ENCODE assay signal across 16 mouse cellular contexts in genomic region chr8:3711646-3712045, GRCm38 (mm10). TPM values are rescaled to one million over a fixed set of nuclear protein-coding genes. Genes with fewer than 3 reads are reported as not detected.
DNase-seq lines count a peak whose midpoint lies in the region; ATAC-seq and TF ChIP-seq lines count a peak whose summit lies in the region.
"Had no signal": no experiment of that assay in that cellular context is flagged by ENCODE, and none has a peak within 500 bp of the region (broad histone marks: within the 10 kb centered on the region; RNA-seq: fewer than 3 reads in every experiment).

No protein-coding gene starts in this region.

- H3K27ac ChIP-seq in lung, embryonic 14.5 days (ENCODE audit: low read depth): no peak overlapping the region
- peak overlapping the region; percentile 79 for H3K27ac ChIP-seq in bone marrow, adult 2 months (ENCODE audit: control insufficient read depth, insufficient read depth, low read depth, low read length, poor library complexity)
- H3K27ac ChIP-seq: hindbrain, embryonic 14.5 days; limb, embryonic 15.5 days; neural tube, embryonic 15.5 days had no signal

- no peaks in the 10 kb centered on the region for H3K27me3 ChIP-seq in lung, embryonic 14.5 days (ENCODE audit: insufficient read depth, low read length)
- H3K27me3 ChIP-seq: limb, embryonic 15.5 days; neural tube, embryonic 15.5 days had no signal

- WGBS in lung, embryonic 14.5 days: 44% methylated on average over 2 of the region's 2 CpGs
- WGBS in lung, adult 2 months: 26% methylated on average over 2 of the region's 2 CpGs
- WGBS in bone marrow, adult 2 months: 2% methylated on average over 2 of the region's 2 CpGs

- TF ChIP-seq POLR2A in lung, adult 2 months (IDR thresholded peaks at IDR 0.05; ENCODE audit: borderline replicate concordance, extremely low read depth, low read depth, low read length): no peak
- no peak for TF ChIP-seq POLR2A in bone marrow, adult 2 months (IDR thresholded peaks at IDR 0.05; ENCODE audit: borderline replicate concordance, control insufficient read depth, low read depth, low read length)

- no peak for ATAC-seq in lung, embryonic 14.5 days (ENCODE audit: insufficient read depth)
- peak; percentile 88 for ATAC-seq in megakaryocyte, adult 5-6 weeks (ENCODE audit: poor library complexity, severe bottlenecking)

- peak; percentile 21 for DNase-seq in lung, embryonic 14.5 days
- DNase-seq in lung, adult 2 months: no peak
- peak; percentile 12 for DNase-seq in CD4-positive helper T cell, adult 2 months (ENCODE audit: low read depth, low spot score)
- no peak for DNase-seq in right cerebral cortex, postnatal 36 days (ENCODE audit: low spot score in 2 of 2)
- DNase-seq in right cerebral cortex, adult 2 months (ENCODE audit: low spot score in 2 of 2): no peak
- DNase-seq: embryo, embryonic 11 days; kidney, adult 8-10 months; midbrain, embryonic 14.5 days; right cerebral cortex, postnatal 4 days had no signal

- no peak overlapping the region for H3K9ac ChIP-seq in lung, embryonic 14.5 days
- H3K9ac ChIP-seq: hindbrain, embryonic 14.5 days; limb, embryonic 15.5 days; neural tube, embryonic 15.5 days had no signal

- no peak overlapping the region for H3K4me2 ChIP-seq in lung, embryonic 14.5 days
- H3K4me2 ChIP-seq: hindbrain, embryonic 14.5 days; limb, embryonic 15.5 days; neural tube, embryonic 15.5 days had no signal

- H3K36me3 ChIP-seq in lung, embryonic 14.5 days (ENCODE audit: insufficient read depth): no peaks in the 10 kb centered on the region
- H3K36me3 ChIP-seq: limb, embryonic 15.5 days; neural tube, embryonic 15.5 days had no signal

- H3K4me1 ChIP-seq in lung, embryonic 14.5 days (ENCODE audit: insufficient read depth): no peaks in the 10 kb centered on the region
- H3K4me1 ChIP-seq in lung, adult 2 months (ENCODE audit: control insufficient read depth, insufficient read depth, low read length): no peaks in the 10 kb centered on the region
- H3K4me1 ChIP-seq in bone marrow, adult 2 months (ENCODE audit: control insufficient read depth, insufficient read depth, low read length): peaks cover 9% of the 10 kb centered on the region
- H3K4me1 ChIP-seq: limb, embryonic 15.5 days; neural tube, embryonic 15.5 days had no signal

- H3K4me3 ChIP-seq in lung, embryonic 14.5 days (ENCODE audit: low read depth, low read length): no peak overlapping the region
- no peak overlapping the region for H3K4me3 ChIP-seq in lung, adult 2 months (replicated peaks; ENCODE audit: extremely low read depth, low read depth, low read length)
- peak overlapping the region; percentile 47 for H3K4me3 ChIP-seq in bone marrow, adult 2 months (replicated peaks; ENCODE audit: control insufficient read depth, low read depth, low read length)
- H3K4me3 ChIP-seq: limb, embryonic 15.5 days; neural tube, embryonic 15.5 days had no signal

- H3K9me3 ChIP-seq in lung, embryonic 14.5 days (ENCODE audit: low read depth, low read length): no peaks in the 10 kb centered on the region
- H3K9me3 ChIP-seq: limb, embryonic 15.5 days; neural tube, embryonic 15.5 days had no signal

- no peak for TF ChIP-seq CTCF in lung, embryonic 14.5 days (IDR thresholded peaks at IDR 0.05; ENCODE audit: low read depth)
- no peak for TF ChIP-seq CTCF in lung, adult 2 months (IDR thresholded peaks at IDR 0.05; ENCODE audit: insufficient read depth, low read length)
- no peak for TF ChIP-seq CTCF in bone marrow, adult 2 months (IDR thresholded peaks at IDR 0.05; ENCODE audit: control insufficient read depth, insufficient read depth, low read length)

RNA-seq across cellular contexts. Expression of gene Clec4g, which starts 8.8 kb away (rescaled TPM):
- polyA plus RNA-seq in lung, embryonic 14.5 days (2014; fragmentation: Nextera tagmentation; extraction: Ambion mirVana): 0.66 TPM in 1 of 2 replicates, not detected in the other
- 0.55 and 1.1 TPM in 2 replicates for polyA plus RNA-seq in lung, adult 2 months (2012; rRNA removed)
- polyA plus RNA-seq in bone marrow, adult 2 months (2011; ENCODE audit: insufficient read depth, insufficient read length, low replicate concordance, missing spikeins): not detected in 2 replicates
- total RNA-seq in megakaryocyte, adult 5-6 weeks (2015): 0.55 and 1.3 TPM in 2 replicates
- 0.33 and 1.2 TPM in 2 replicates for total RNA-seq in megakaryocyte, adult 5-6 weeks (2017)
- total RNA-seq: ES-E14; layer of hippocampus, postnatal 25 days had no signal
- polyA plus RNA-seq: hindbrain, embryonic 14.5 days; limb, embryonic 15.5 days; midbrain, embryonic 14.5 days; neural tube, embryonic 15.5 days had no signal

RNA-seq across cellular contexts. Expression of gene Fcer2a, which starts 17.7 kb away (rescaled TPM):
- 0.18 and 0.32 TPM in 2 replicates for polyA plus RNA-seq in lung, embryonic 14.5 days (2014; fragmentation: Nextera tagmentation; extraction: Ambion mirVana)
- 2.7 and 12.5 TPM in 2 replicates for polyA plus RNA-seq in lung, adult 2 months (2012; rRNA removed)
- polyA plus RNA-seq in bone marrow, adult 2 months (2011; ENCODE audit: insufficient read depth, insufficient read length, low replicate concordance, missing spikeins): 16.8 and 37.3 TPM in 2 replicates
- total RNA-seq in megakaryocyte, adult 5-6 weeks (2015): 0.13 and 0.41 TPM in 2 replicates
- total RNA-seq in megakaryocyte, adult 5-6 weeks (2017): 0.33 TPM in 1 of 2 replicates, not detected in the other
- total RNA-seq: layer of hippocampus, postnatal 25 days had no signal

RNA-seq across cellular contexts. Expression of gene Trappc5, which starts 35.5 kb away (rescaled TPM):
- polyA plus RNA-seq in lung, embryonic 14.5 days (2014; fragmentation: Nextera tagmentation; extraction: Ambion mirVana): 29.7 and 31.0 TPM in 2 replicates
- 28.5 and 28.7 TPM in 2 replicates for polyA plus RNA-seq in lung, adult 2 months (2012; rRNA removed)
- 7.7 and 10.0 TPM in 2 replicates for polyA plus RNA-seq in bone marrow, adult 2 months (2011; ENCODE audit: insufficient read depth, insufficient read length, low replicate concordance, missing spikeins)
- 19.8 and 24.6 TPM in 2 replicates for total RNA-seq in megakaryocyte, adult 5-6 weeks (2015)
- 38.7 and 40.6 TPM in 2 replicates for total RNA-seq in megakaryocyte, adult 5-6 weeks (2017)

RNA-seq across cellular contexts. Expression of gene Cd209a, which starts 37.1 kb away (rescaled TPM):
- 0.38 TPM in 2 replicates for polyA plus RNA-seq in lung, embryonic 14.5 days (2014; fragmentation: Nextera tagmentation; extraction: Ambion mirVana)
- polyA plus RNA-seq in lung, adult 2 months (2012; rRNA removed): 0.55 and 6.1 TPM in 2 replicates
- polyA plus RNA-seq in bone marrow, adult 2 months (2011; ENCODE audit: insufficient read depth, insufficient read length, low replicate concordance, missing spikeins): 1.3 and 3.4 TPM in 2 replicates
- 87.1 and 93.3 TPM in 2 replicates for total RNA-seq in megakaryocyte, adult 5-6 weeks (2015)
- 80.2 and 95.6 TPM in 2 replicates for total RNA-seq in megakaryocyte, adult 5-6 weeks (2017)
- total RNA-seq: ES-E14; layer of hippocampus, postnatal 25 days had no signal
- polyA plus RNA-seq: midbrain, embryonic 14.5 days; neural tube, embryonic 15.5 days had no signal

RNA-seq across cellular contexts. Expression of gene Fcor, which starts 39.5 kb away (rescaled TPM):
- 11.1 and 11.9 TPM in 2 replicates for polyA plus RNA-seq in lung, embryonic 14.5 days (2014; fragmentation: Nextera tagmentation; extraction: Ambion mirVana)
- polyA plus RNA-seq in lung, adult 2 months (2012; rRNA removed): 6.5 and 17.4 TPM in 2 replicates
- polyA plus RNA-seq in bone marrow, adult 2 months (2011; ENCODE audit: insufficient read depth, insufficient read length, low replicate concordance, missing spikeins): 10.9 TPM in 1 of 2 replicates, not detected in the other
- total RNA-seq in megakaryocyte, adult 5-6 weeks (2015): 14.4 and 15.0 TPM in 2 replicates
- 6.3 and 22.9 TPM in 2 replicates for total RNA-seq in megakaryocyte, adult 5-6 weeks (2017)

Comparison
In these comparisons a context has a peak if more than half of its experiments do, and no peak if none do; other contexts are left out.
1. DNase-seq: peak in lung, embryonic 14.5 days (single experiment) and CD4-positive helper T cell, adult 2 months (single experiment); none in lung, adult 2 months (single experiment), right cerebral cortex, postnatal 36 days (0 of 2) and right cerebral cortex, adult 2 months (0 of 2).